Mouse (Mus musculus) ovary, postnatal 10 days (tissue): ENCODE results near the gene Zfp740.

Experiments used
- DNase-seq: peaks from one replicate; pipeline ENCODE4 v3.0.0; 2022; ENCODE audit warnings: low spot score

Zfp740 gene

GRCm38 (mm10) chr15:102230408-102231321, 27.6 kb downstream of the Zfp740 start:
- DNase-seq = no peak

- no peak for DNase-seq
These were observed 28.7 kb downstream of the Zfp740 start, which contains the start of gene Itgb7 for GRCm38 (mm10) chr15:102231748-102232147. Gene Itgb7, minus strand, starts transcription at chr15:102231944.

GRCm38 (mm10) chr15:102232764-102233163, 29.7 kb downstream of the Zfp740 start:
- DNase-seq = no peak

- no peak for DNase-seq
These were observed 30.8 kb downstream of the Zfp740 start for GRCm38 (mm10) chr15:102233896-102234295.

GRCm38 (mm10) chr15:102235371-102236027, 32.5 kb downstream of the Zfp740 start:
- no peak for DNase-seq

DNA sequence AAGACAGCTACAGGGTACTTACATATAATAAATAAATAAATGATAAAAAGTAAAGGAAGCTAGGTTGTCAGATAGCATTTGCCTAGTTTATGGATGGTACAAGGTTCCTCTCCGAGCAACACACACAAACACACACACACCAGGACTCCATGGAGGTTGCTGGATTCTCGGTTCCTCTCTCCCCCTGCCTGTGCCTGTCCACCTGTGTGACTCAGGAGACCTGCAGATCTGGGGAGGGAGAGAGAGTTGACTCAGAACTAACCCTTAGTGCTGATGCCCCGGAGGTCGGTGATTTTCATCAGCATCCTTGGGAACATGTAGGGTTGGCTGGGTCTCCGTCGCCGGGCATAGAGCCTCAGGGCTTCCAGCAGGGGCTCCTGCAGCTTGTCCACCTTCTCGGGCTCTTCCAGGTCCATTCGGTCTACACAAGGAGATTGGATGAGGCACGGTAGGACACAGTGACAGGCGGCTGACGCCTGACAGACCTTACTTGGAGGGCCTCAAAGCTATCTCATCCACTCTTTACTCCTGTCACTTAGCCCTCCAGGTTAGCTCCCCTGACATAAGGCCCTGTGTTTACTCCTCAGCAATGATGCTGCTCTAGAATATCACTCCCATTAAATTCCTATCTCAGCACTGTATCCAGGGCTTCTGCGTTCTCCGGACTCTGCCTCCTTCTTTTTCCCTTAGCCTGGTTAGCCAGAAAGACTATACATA, 35.7 kb downstream of the Zfp740 start:
- no peak for DNase-seq

DNA sequence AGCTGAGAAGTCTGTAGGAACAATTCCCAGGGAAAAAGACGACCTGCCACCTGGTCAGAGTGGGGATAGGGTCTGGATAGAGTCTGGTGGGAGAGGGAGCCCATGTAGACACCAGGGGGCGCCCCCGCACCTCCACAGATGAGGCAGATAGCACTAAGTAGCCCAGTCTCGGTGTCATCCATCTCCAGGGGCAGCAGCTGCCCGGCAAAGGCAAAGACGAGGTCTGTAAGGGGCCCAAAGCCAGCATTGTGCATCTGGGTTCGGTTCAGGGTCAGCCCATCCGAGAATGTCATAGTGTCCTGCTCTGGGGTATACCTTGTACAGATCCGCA, 36.2 kb downstream of the Zfp740 start:
- peak; percentile 60 for DNase-seq

- DNase-seq = no peak
These were observed 36.8 kb downstream of the Zfp740 start for GRCm38 (mm10) chr15:102239851-102240250.

GRCm38 (mm10) chr15:102240607-102241006, 37.6 kb downstream of the Zfp740 start:
- no peak for DNase-seq

DNA sequence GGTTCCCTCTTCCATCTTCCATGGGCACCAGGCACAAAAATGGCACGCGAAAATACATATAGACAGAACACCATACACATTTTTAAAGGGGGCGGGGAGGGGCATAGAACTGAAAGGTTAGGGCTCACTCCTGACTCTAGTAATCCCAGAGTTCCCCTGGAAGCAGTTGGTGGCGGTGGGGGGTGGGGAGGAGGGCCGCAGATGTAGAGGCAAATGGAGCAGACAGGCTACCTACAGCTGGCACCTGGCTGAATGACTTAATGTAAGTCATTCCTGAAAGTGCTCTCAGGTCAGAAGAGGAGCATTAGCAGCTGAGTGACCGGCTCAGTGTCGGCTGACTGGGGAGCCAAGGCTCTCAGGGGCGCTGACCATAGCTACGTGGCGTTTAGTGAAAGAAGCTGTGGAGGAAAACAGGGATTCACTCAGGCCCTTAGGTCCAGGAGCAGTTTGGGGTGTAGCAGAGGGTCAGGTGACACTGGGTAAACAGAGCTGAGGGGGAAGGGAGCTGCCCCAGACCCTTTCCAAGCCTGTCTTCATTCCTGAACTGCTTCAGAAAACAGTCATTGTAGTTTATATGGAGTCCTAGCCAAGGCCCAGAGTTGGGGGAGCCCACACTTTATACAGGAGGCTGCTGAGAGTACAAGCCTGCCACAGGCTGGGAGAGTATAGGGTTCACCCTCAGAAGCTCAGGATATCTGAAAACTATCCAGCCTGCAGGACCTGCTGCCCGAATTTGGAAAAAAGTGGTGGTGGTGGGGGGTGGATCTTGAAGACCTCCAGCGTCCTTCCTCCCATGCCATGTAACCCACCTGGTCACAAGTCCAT, 39.6 kb downstream of the Zfp740 start:
- DNase-seq = no peak

DNA sequence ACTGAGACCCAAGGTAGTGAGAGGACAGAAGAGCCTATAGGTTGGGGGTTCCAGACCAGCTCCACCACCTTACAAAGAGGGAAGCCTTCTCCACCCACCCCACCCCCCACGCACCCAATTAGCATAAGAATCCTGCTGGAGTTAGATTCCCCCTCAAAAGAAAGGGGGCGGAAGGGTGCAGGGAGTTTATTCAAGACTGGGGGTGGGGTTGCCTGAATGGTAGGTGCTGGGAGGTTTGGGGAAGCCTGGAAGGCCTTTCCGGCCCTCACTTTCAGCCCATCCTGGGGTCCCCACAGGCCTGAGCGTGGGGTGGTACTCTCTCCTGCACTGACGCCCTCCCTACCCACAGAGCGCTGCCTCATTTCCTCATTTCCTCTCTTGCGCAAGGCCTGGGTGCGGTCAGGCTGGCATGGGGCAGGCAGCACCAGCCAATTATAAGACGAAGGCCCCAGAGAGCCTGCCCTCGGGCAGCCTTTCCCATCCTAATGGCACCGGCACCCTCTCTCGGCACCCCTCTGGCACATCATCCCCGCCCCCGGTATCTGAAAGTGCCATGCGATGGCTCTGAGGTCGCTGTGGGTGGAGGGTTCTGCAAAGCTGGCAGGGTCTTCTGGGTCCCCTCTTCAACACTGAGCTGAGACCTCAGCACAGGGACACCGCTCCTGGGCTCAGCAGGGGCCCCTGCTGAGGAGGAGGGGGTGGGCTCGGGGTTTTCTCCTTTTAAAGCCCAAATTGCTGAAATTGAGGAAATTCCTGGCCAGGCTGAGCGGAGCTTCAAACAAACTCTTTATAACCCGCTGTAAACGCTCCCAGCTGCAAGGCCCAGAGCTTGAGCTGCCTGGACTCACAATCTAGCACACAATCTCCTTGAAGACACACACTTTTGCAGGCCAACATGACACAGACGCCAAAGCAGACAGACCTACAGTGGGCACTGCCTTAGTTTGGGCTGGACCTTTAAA, 40.5 kb downstream of the Zfp740 start:
- peak; percentile 29 for DNase-seq

DNA sequence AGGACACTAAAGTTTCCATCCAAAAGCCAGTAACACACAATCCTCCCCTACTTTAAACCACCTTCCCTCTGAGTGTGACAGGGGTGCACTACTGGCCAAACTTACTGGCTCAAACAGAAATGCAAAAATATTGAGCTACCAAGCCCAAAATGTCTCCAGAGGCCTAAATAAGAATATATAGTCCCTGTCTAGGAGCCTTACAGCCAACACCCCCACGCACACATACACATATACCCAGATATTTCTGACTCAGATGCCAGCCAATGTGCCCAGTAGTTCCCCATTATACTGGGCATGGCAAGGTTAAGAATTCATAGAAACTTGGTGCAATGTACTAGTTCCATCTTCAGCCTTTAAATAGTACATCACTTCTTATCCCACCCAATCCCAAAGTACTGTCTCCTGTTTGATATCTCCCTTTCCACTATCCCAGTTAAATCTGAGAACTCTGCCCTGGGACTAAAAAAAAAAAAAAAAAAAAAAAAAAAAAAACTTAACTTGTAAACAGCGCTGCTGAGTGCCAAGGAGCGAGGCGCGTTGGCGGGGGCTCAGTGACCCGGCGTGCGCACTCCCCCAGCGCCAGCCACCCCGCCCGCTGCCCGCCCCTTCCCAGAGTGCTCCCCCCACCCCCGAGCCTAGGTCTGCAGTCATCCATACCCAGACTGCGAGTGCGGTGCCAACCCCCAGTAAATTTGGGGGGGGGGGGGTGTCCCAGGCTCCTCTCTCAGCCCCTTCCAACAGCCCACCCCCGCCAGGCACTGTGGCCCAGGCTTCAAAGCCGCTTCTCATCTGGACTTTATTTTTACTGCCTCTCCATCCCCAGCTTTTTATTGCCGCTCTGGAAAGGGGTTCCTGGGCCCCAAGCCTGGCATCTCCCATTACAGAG, 41.5 kb downstream of the Zfp740 start:
- DNase-seq = no peak

GRCm38 (mm10) chr15:102245461-102245881, 42.4 kb downstream of the Zfp740 start:
- DNase-seq = no peak

GRCm38 (mm10) chr15:102245891-102246741, 43.1 kb downstream of the Zfp740 start:
- peak; percentile 58 for DNase-seq

DNA sequence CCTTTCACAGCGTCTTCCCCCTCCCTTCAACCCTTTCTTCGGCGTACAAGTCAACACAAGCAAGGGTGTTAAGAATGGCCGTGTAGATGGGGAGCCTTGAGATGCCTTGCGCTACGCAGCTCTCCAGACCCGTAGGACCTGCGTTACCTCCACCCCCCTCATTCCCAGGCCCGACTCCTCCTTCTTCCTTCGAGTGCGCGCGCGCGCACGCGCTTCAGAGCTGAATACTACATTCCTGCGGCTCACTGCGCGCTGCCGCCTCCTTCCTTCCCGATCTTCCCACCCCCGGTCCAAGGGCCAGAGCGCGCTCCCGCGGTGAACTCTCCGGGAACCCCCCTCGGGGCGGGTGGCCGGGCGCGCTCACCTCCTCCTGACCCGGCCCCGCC, 43.8 kb downstream of the Zfp740 start:
- peak; percentile 80 for DNase-seq

DNA sequence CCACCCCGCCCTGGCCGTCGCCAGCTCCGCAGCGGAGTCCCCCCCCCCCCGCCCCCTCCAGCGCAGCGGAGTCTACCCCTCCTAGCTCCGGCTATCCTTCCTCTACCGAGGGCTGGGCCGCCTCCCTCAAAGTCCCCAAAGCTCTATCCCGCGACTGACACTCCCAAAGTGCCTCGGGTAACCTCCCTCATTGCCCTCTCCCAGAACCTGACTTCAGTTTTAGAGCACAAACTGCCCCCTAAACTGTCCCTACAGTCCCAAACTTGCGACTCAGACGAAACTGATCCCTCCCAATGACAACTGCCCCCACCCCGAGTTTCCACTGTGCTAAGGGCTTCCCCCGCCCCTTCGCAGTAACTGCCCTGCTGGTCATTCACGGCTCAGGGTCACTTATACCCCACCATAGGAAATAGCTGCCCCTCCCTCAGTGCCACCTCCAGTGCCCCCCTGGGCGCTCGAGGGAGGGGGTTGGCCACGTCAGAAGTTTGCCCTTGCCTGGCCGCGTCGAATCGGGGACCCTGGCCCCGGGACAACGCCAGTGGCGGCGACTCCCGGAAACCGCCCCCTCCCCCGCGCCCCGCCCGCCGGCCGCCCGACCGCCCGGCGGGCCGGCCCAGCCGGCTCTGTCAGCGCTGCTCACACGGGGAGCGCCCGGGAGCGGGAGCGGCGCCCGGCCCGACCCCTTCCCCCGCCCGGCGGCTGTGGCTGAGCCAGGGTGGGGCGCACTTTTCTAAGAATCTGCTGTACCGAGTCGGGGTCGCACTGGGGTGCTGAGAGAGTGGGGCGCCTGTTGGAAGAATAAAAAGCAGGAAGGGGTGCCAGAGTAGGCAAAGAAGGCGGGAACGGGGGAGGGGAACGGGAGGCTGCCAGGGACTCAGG, 44.4 kb downstream of the Zfp740 start:
- DNase-seq = peak; percentile 77

GRCm38 (mm10) chr15:102248131-102248811, 45.2 kb downstream of the Zfp740 start:
- DNase-seq = no peak
